8 mouse cellular contexts compared by ENCODE assay signal in genomic region chr6:7845680-7846017, GRCm38 (mm10). TPM values are rescaled to one million over a fixed set of nuclear protein-coding genes. Genes with fewer than 3 reads are reported as not detected.
A peak's percentile ranks its signal among the peaks of the same experiment; 100 is the strongest.
DNase-seq lines count a peak whose midpoint lies in the region; ATAC-seq and TF ChIP-seq lines count a peak whose summit lies in the region.

No protein-coding gene starts in this region.

- H3K9me3 ChIP-seq in heart, embryonic 14.5 days (ENCODE audit: control insufficient read depth, low read length) = no peaks in the 10 kb centered on the region
- no peaks in the 10 kb centered on the region for H3K9me3 ChIP-seq in ES-E14 (ENCODE audit: control insufficient read depth, insufficient read depth, low read depth, low read length)

- DNase-seq in heart, postnatal 36 days = no peak
- DNase-seq in ES-E14 (ENCODE audit: low read depth, low spot score) = no peak
- no peak for DNase-seq in retina, embryonic 14.5 days (ENCODE audit: low spot score)
- DNase-seq in urinary bladder, postnatal 25 days (ENCODE audit: low spot score) = no peak
- DNase-seq in gastrocnemius, adult 8-10 months (ENCODE audit: low spot score in 2 of 2) = no peak

- no peaks in the 10 kb centered on the region for H3K27me3 ChIP-seq in heart, embryonic 14.5 days (ENCODE audit: control insufficient read depth, insufficient read depth, low read length)

- H3K27ac ChIP-seq in heart, embryonic 14.5 days (replicated peaks in 1 of 2; ENCODE audit: control insufficient read depth in 1 of 2, insufficient read depth in 1 of 2, low read depth in 2 of 2, low read length in 2 of 2) = no peak overlapping the region
- H3K27ac ChIP-seq in ES-E14 (ENCODE audit: insufficient read depth, low read depth, low read length, poor library complexity, severe bottlenecking) (no peak overlapping the region), macrophage (peak overlapping the region; percentile 39)

- 5% methylated on average over 6 of the region's 6 CpGs for WGBS in heart, embryonic 14.5 days
- WGBS in macrophage (ENCODE audit: missing documents) = 2% methylated on average over 6 of the region's 6 CpGs

- H3K9ac ChIP-seq in heart, embryonic 14.5 days (ENCODE audit: low read length) = peak overlapping the region; percentile 91
- H3K9ac ChIP-seq in ES-E14 (ENCODE audit: insufficient read depth, low read depth, low read length, poor library complexity, severe bottlenecking) = no peak overlapping the region

- H3K4me1 ChIP-seq in heart, embryonic 14.5 days (ENCODE audit: control insufficient read depth in 2 of 2, insufficient read depth in 2 of 2, low read length in 2 of 2) = peaks cover 8 to 35% of the 10 kb centered on the region in 2 experiments; a peak in 3 of 4 replicates
- peaks cover 3 to 7% of the 10 kb centered on the region in 2 experiments; a peak in 2 of 4 replicates for H3K4me1 ChIP-seq in ES-E14 (ENCODE audit: control insufficient read depth in 2 of 2, insufficient read depth in 2 of 2, low read length in 2 of 2, poor library complexity in 1 of 2)

- intact Hi-C loops in heart, postnatal 36 days (cut with DNase I) = loop anchor here (5.0 to 10.0 kb wide), 4 partner anchors 113 to 409 kb away; partner anchors contain the start of genes Gm45062, Rpa3 and Umad1

- H3K4me2 ChIP-seq in heart, embryonic 14.5 days (ENCODE audit: low read length) = peak overlapping the region; percentile 72

- H3K36me3 ChIP-seq in heart, embryonic 14.5 days (ENCODE audit: control insufficient read depth, insufficient read depth, low read length) = no peaks in the 10 kb centered on the region
- H3K36me3 ChIP-seq in ES-E14 (ENCODE audit: control insufficient read depth, insufficient read depth, low read length, poor library complexity, severe bottlenecking) (no peaks in the 10 kb centered on the region), macrophage (ENCODE audit: inconsistent target) (no peaks in the 10 kb centered on the region)

- in situ Hi-C loops in ES-E14 (cut with MboI; ENCODE audit: low sequenced_read_pairs in 2 of 2, unreplicated experiment in 2 of 2) = no loop called here

- peaks cover 50% of the 10 kb centered on the region for H3K79me2 ChIP-seq in macrophage (ENCODE audit: inconsistent target)

- peak overlapping the region; percentile 23 to 88; a peak in 3 of 4 replicates for H3K4me3 ChIP-seq in heart, embryonic 14.5 days (ENCODE audit: control insufficient read depth in 1 of 2, insufficient read depth in 1 of 2, low read depth in 1 of 2, low read length in 2 of 2)
- H3K4me3 ChIP-seq in ES-E14 (ENCODE audit: insufficient read depth in 1 of 2, low read depth in 1 of 2, low read length in 2 of 2, poor library complexity in 1 of 2, severe bottlenecking in 1 of 2) (peak overlapping the region; percentile 87 to 97), macrophage (ENCODE audit: inconsistent target) (peak overlapping the region; percentile 66)

- no peak for ATAC-seq in heart, embryonic 14.5 days (ENCODE audit: insufficient number of reproducible peaks, insufficient read depth, low FRiP score, low read depth)
- ATAC-seq in granulocyte monocyte progenitor cell, adult 5-6 weeks (replicated peaks; ENCODE audit: poor library complexity, severe bottlenecking) = peak; percentile 36

TF ChIP-seq in ES-E14, 5 proteins besides CTCF, POLR2A, EP300 and RAD21:
- no peak for TF ChIP-seq MAFK (IDR thresholded peaks at IDR 0.05; ENCODE audit: insufficient read depth, low read depth, low read length)

RNA-seq across cellular contexts. Expression of gene C1galt1, which starts 1.0 kb away (rescaled TPM):
- 7.0 and 7.1 TPM in 2 replicates for polyA plus RNA-seq in heart, embryonic 14.5 days (2014; fragmentation: Nextera tagmentation; extraction: Ambion mirVana)
- total RNA-seq in heart, postnatal 36 days (2021) = 10 to 100 TPM; 15.3 to 15.5 TPM
- total RNA-seq in ES-E14 (2012; rRNA removed) = 6.3 and 7.0 TPM in 2 replicates
- total RNA-seq in granulocyte monocyte progenitor cell, adult 5-6 weeks (2014; fragmentation: Nextera tagmentation) = 18.5 and 18.9 TPM in 2 replicates
- total RNA-seq in granulocyte monocyte progenitor cell, adult 5-6 weeks (2017) = 16.6 and 20.2 TPM in 2 replicates
- 10 to 100 TPM in 3 of 26 experiments, 1 to 10 TPM in 23; 2.4 to 12.1 (median 5.5) TPM for total RNA-seq in macrophage (2018; cell fraction: chromatin; rRNA removed)
- 10 to 100 TPM in 17 of 26 experiments, 1 to 10 TPM in 9; 7.0 to 17.8 (median 11.5) TPM for total RNA-seq in macrophage (2018; cell fraction: cytosol; rRNA removed)
- 10 to 100 TPM in 13 of 26 experiments, 1 to 10 TPM in 13; 6.2 to 27.9 (median 10.1) TPM for total RNA-seq in macrophage (2018; cell fraction: nucleus; rRNA removed)
- 9.0 to 21.6 TPM (median 9.1 TPM) in 3 replicates for polyA plus RNA-seq in macrophage (2018)
- total RNA-seq in gastrocnemius, adult 8-10 months (2022) = 10 to 100 TPM; 14.0 to 15.9 (median 14.3) TPM
